Mouse (Mus musculus) cortical plate, adult 2 months (tissue): Measurements from ENCODE around the gene Srpk2.

Experiments used
- CTCF ChIP-seq: fragments of 200-500 bp; IDR thresholded peaks from 2 replicates; pipeline ENCODE4 v1.5.1; 2011; ENCODE audit warnings: mild to moderate bottlenecking, control low read depth, low read length; ENCODE audit not compliant: insufficient read depth; ENCODE audit errors: extremely low read depth
- POLR2A ChIP-seq: fragments of 200-500 bp; IDR thresholded peaks from 2 replicates; pipeline ENCODE4 v1.6.1; 2011; ENCODE audit warnings: mild to moderate bottlenecking, low read length, control low read depth; ENCODE audit not compliant: insufficient read depth; ENCODE audit errors: extremely low read depth

- TF ChIP-seq POLR2A, result peak; percentile 37; the same call in 1 of the 2 replicates
- no peak for TF ChIP-seq CTCF
Measured at GRCm38 (mm10) chr5:23501582-23502316, 182.7 kb downstream of the Srpk2 start.
